Mouse (Mus musculus) kidney, embryonic 16.5 days (tissue): ENCODE results near the gene Hcar2. TPM values are rescaled to one million over a fixed set of nuclear protein-coding genes. Genes with fewer than 3 reads are reported as not detected.

ENCODE experiments used
- ATAC-seq: fragments of 200-750 bp; cut with Nextera tagmentation; 2 replicates; pipeline ENCODE4 v1.8.0; 2017; ENCODE audit warnings: moderate TSS enrichment; ENCODE audit not compliant: low FRiP score, low TSS enrichment
- H3K27ac ChIP-seq: fragments of 300-500 bp; sonication (generic); 2 replicates; pipeline ENCODE4 v1.5.1; 2014; ENCODE audit warnings: low read length
- H3K27me3 ChIP-seq: fragments of 300-500 bp; sonication (generic); 2 replicates; pipeline ENCODE4 v1.6.1; 2014; ENCODE audit warnings: low read length, control low read depth, mixed read lengths; ENCODE audit not compliant: insufficient read depth
- H3K36me3 ChIP-seq: fragments of 300-500 bp; sonication (generic); 2 replicates; pipeline ENCODE4 v1.6.1; 2014; ENCODE audit warnings: low read length, control low read depth, mixed read lengths; ENCODE audit not compliant: insufficient read depth
- H3K4me1 ChIP-seq: fragments of 300-500 bp; sonication (generic); 2 replicates; pipeline ENCODE4 v1.6.1; 2014; ENCODE audit warnings: low read length, control low read depth, mixed read lengths; ENCODE audit not compliant: insufficient read depth
- H3K4me2 ChIP-seq: fragments of 300-500 bp; sonication (generic); replicated peaks from 2 replicates; pipeline ENCODE4 v1.6.1; 2014; ENCODE audit warnings: low read depth, low read length
- H3K4me3 ChIP-seq: fragments of 300-500 bp; sonication (generic); 2 replicates; pipeline ENCODE4 v1.5.1; 2014; ENCODE audit warnings: mild to moderate bottlenecking, low read length
- H3K9ac ChIP-seq: fragments of 300-500 bp; sonication (generic); replicated peaks from 2 replicates; pipeline ENCODE4 v1.6.1; 2014; ENCODE audit warnings: low read length
- H3K9me3 ChIP-seq: fragments of 300-500 bp; sonication (generic); 2 replicates; pipeline ENCODE4 v1.6.1; 2016; ENCODE audit warnings: low read length, control low read depth
- WGBS: fragments of 180-500 bp; shearing (Covaris S2); extraction: QIAGEN DNeasy Blood & Tissue Kit; methylation state at CpG from one replicate; pipeline ENCODE4 v1.1.7; 2014; 5-methylcytosine and 5-hydroxymethylcytosine counted together
- polyA plus RNA-seq: library from polyadenylated mRNA; unstranded; fragments of >200 nt; fragmentation: Nextera tagmentation; extraction: Ambion mirVana; gene quantifications from 2 replicates; pipeline ENCODE4 v1.2.1, GENCODE M21; 2015

Gene Hcar2
- polyA plus RNA-seq, 1 experiment from 2014 or later = not detected

GRCm38 (mm10) chr5:123818941-123819577 is 46.2 kb downstream of the Hcar2 start:
- peaks cover 12% of the 10 kb centered on the region; the same call in 1 of the 2 replicates for H3K4me1 ChIP-seq
- ATAC-seq = peak; percentile 24; the same call in 1 of the 2 replicates

GRCm38 (mm10) chr5:123816891-123817290 is 48.4 kb downstream of the Hcar2 start:
- no peaks in the 10 kb centered on the region for H3K9me3 ChIP-seq
- no peak overlapping the region for H3K4me2 ChIP-seq
- no peak overlapping the region for H3K9ac ChIP-seq
- WGBS = 88% methylated on average over 7 of the region's 7 CpGs
- H3K27me3 ChIP-seq = no peaks in the 10 kb centered on the region
- peaks cover 20% of the 10 kb centered on the region for H3K36me3 ChIP-seq
- peaks cover 12% of the 10 kb centered on the region; the same call in 1 of the 2 replicates for H3K4me1 ChIP-seq
- H3K27ac ChIP-seq = no peak overlapping the region
- ATAC-seq = no peak
- H3K4me3 ChIP-seq = no peak overlapping the region

More at GRCm38 (mm10) chr5:123818941-123819577, 46.2 kb downstream of the Hcar2 start:
- Histone ChIP-seq H3K9me3 (no peaks in the 10 kb centered on the region), H3K27ac (peak overlapping the region; percentile 43; the same call in 1 of the 2 replicates), H3K4me2 (peak overlapping the region; percentile 38; the same call in 1 of the 2 replicates), H3K4me3 (no peak overlapping the region), H3K36me3 (peaks cover 20% of the 10 kb centered on the region), H3K27me3 (no peaks in the 10 kb centered on the region), H3K9ac (no peak overlapping the region; the same call in 1 of the 2 replicates)
- 64% methylated on average over 19 of the region's 19 CpGs for WGBS

Other genes starting within 250 kb of the Hcar2 start
- gene Clip1, start 180.9 kb downstream of the Hcar2 start, polyA plus RNA-seq = 30.1 and 30.5 TPM in 2 replicates
- 69.3 and 78.6 TPM in 2 replicates for gene Zcchc8, start 144.4 kb downstream of the Hcar2 start, polyA plus RNA-seq
- gene Rsrc2, start 116.1 kb downstream of the Hcar2 start, polyA plus RNA-seq = 105 and 123 TPM in 2 replicates
- 26.4 and 34.9 TPM in 2 replicates for gene Kntc1, start 115.8 kb downstream of the Hcar2 start, polyA plus RNA-seq
- gene Hcar1, start 14.5 kb upstream of the Hcar2 start, polyA plus RNA-seq = 3.0 and 3.2 TPM in 2 replicates
- 107 and 124 TPM in 2 replicates for gene Denr, start 41.7 kb upstream of the Hcar2 start, polyA plus RNA-seq
- 3.3 and 4.0 TPM in 2 replicates for gene Gm43518, start 61.9 kb upstream of the Hcar2 start, polyA plus RNA-seq
- 6.3 and 6.8 TPM in 2 replicates for gene Ccdc62, start 65.2 kb upstream of the Hcar2 start, polyA plus RNA-seq
- 23.1 and 25.6 TPM in 2 replicates for gene Hip1r, start 108.1 kb upstream of the Hcar2 start, polyA plus RNA-seq
- gene Vps37b, start 166.8 kb upstream of the Hcar2 start, polyA plus RNA-seq = 40.8 and 41.8 TPM in 2 replicates
- gene Abcb9, start 230.3 kb upstream of the Hcar2 start, polyA plus RNA-seq = 1.3 and 2.6 TPM in 2 replicates
- 30.6 and 32.4 TPM in 2 replicates for gene Ogfod2, start 246.8 kb upstream of the Hcar2 start, polyA plus RNA-seq